Mouse (Mus musculus) MEL (cell line): ENCODE data around the gene Tmem170. TPM values are rescaled to one million over a fixed set of nuclear protein-coding genes. Genes with fewer than 3 reads are reported as not detected.

ENCODE experiments used
- DNase-seq: peaks from one replicate; pipeline ENCODE4 v3.0.0; 2011; ENCODE audit warnings: low read depth, low spot score
- H3K27ac ChIP-seq: 2 replicates; pipeline ENCODE4 v1.5.1; 2012; ENCODE audit warnings: low read depth, mild to moderate bottlenecking, control low read depth, low read length, moderate library complexity; ENCODE audit not compliant: control insufficient read depth
- H3K27me3 ChIP-seq, 2 experiments: fragments of 150-350 bp in 1 of 2; sonication (generic) in 1 of 2; 2 replicates each; pipeline ENCODE4 v1.6.1; 2012; ENCODE audit warnings: low read length in 2 of 2, mild to moderate bottlenecking in 2 of 2, improper control_type of control experiment in 1 of 2, moderate library complexity in 1 of 2; ENCODE audit not compliant: insufficient read depth in 2 of 2, control insufficient read depth in 1 of 2
- H3K36me3 ChIP-seq, 2 experiments: 2 replicates each; pipeline ENCODE4 v1.6.1; 2012 to 2014; ENCODE audit warnings: low read length in 2 of 2, improper control_type of control experiment in 1 of 2, inconsistent platforms in 1 of 2, mild to moderate bottlenecking in 1 of 2; ENCODE audit not compliant: insufficient read depth in 2 of 2, control insufficient read depth in 1 of 2
- H3K4me1 ChIP-seq, 2 experiments: fragments of 150-350 bp in 1 of 2; sonication (generic) in 1 of 2; 2 replicates each; pipeline ENCODE4 v1.6.1; 2012; ENCODE audit warnings: low read length in 2 of 2, improper control_type of control experiment in 1 of 2, mild to moderate bottlenecking in 1 of 2; ENCODE audit not compliant: insufficient read depth in 2 of 2, control insufficient read depth in 1 of 2
- H3K4me3 ChIP-seq, 2 experiments: fragments of 150-350 bp in 1 of 2; sonication (generic) in 1 of 2; 2 replicates each; pipeline ENCODE4 v1.5.1; 2012; ENCODE audit warnings: low read depth in 2 of 2, low read length in 2 of 2, mild to moderate bottlenecking in 2 of 2, moderate library complexity in 2 of 2, control low read depth in 1 of 2, improper control_type of control experiment in 1 of 2; ENCODE audit not compliant: control insufficient read depth in 1 of 2, insufficient read depth in 1 of 2
- H3K79me2 ChIP-seq: 2 replicates; pipeline ENCODE4 v1.6.1; 2012; ENCODE audit warnings: mild to moderate bottlenecking, low read length, moderate library complexity; ENCODE audit not compliant: control insufficient read depth, poor library complexity, insufficient read depth
- H3K9ac ChIP-seq: 2 replicates; pipeline ENCODE4 v1.6.1; 2012; ENCODE audit warnings: low read depth, mild to moderate bottlenecking, control low read depth, low read length, moderate library complexity; ENCODE audit not compliant: control insufficient read depth, poor library complexity, severe bottlenecking
- H3K9me3 ChIP-seq: fragments of 150-350 bp; sonication (generic); replicated peaks from 2 replicates; pipeline ENCODE4 v1.6.1; 2012; ENCODE audit warnings: mild to moderate bottlenecking, low read length, improper control_type of control experiment, moderate library complexity; ENCODE audit not compliant: insufficient read depth
- CTCF ChIP-seq, 3 experiments: IDR thresholded peaks in 2 of 3; conservative IDR thresholded peaks in 1 of 3; 2 replicates each; pipeline ENCODE4 v1.5.1; 2011 to 2012; ENCODE audit warnings: low read length in 3 of 3, low read depth in 2 of 3, mild to moderate bottlenecking in 2 of 3, improper control_type of control experiment in 1 of 3, inconsistent platforms in 1 of 3, mixed read lengths in 1 of 3, moderate library complexity in 1 of 3; ENCODE audit not compliant: control insufficient read depth in 1 of 3, insufficient read depth in 1 of 3, poor library complexity in 1 of 3, severe bottlenecking in 1 of 3
- E2F4 ChIP-seq: IDR thresholded peaks from 2 replicates; pipeline ENCODE4 v1.6.1; 2011; ENCODE audit warnings: low read depth, low read length, improper control_type of control experiment, borderline replicate concordance
- GATA1 ChIP-seq: IDR thresholded peaks from 2 replicates; pipeline ENCODE4 v1.6.1; 2011; ENCODE audit warnings: low read depth, low read length, improper control_type of control experiment
- JUND ChIP-seq: IDR thresholded peaks from 2 replicates; pipeline ENCODE4 v1.6.1; 2011; ENCODE audit warnings: low read depth, mild to moderate bottlenecking, improper control_type of control experiment, low read length
- MEF2A ChIP-seq: IDR thresholded peaks from 2 replicates; pipeline ENCODE4 v1.6.1; 2014; ENCODE audit warnings: low read depth, mild to moderate bottlenecking, inconsistent platforms, low read length, improper control_type of control experiment; ENCODE audit not compliant: poor library complexity, insufficient replicate concordance, severe bottlenecking; ENCODE audit errors: extremely low read depth
- MXI1 ChIP-seq: IDR thresholded peaks from 2 replicates; pipeline ENCODE4 v1.6.1; 2011; ENCODE audit warnings: mild to moderate bottlenecking, low read depth, low read length, improper control_type of control experiment
- MYC ChIP-seq: IDR thresholded peaks from 2 replicates; pipeline ENCODE4 v1.6.1; 2011; ENCODE audit warnings: low read depth, mild to moderate bottlenecking, low read length, improper control_type of control experiment, moderate library complexity
- POLR2AphosphoS5 ChIP-seq: IDR thresholded peaks from 2 replicates; pipeline ENCODE4 v1.6.1; 2012; ENCODE audit warnings: low read depth, borderline replicate concordance, mild to moderate bottlenecking, inconsistent platforms, low read length, moderate library complexity, mixed read lengths
- RAD21 ChIP-seq: IDR thresholded peaks from 2 replicates; pipeline ENCODE4 v1.6.1; 2011; ENCODE audit warnings: mild to moderate bottlenecking, low read depth, low read length, improper control_type of control experiment
- RCOR1 ChIP-seq: IDR thresholded peaks from 2 replicates; pipeline ENCODE4 v1.6.1; 2012; ENCODE audit warnings: low read depth, mild to moderate bottlenecking, inconsistent platforms, low read length, improper control_type of control experiment
- SMC3 ChIP-seq: IDR thresholded peaks from 2 replicates; pipeline ENCODE4 v1.6.1; 2011; ENCODE audit warnings: low read depth, low read length, improper control_type of control experiment
- TAL1 ChIP-seq: IDR thresholded peaks from 2 replicates; pipeline ENCODE4 v1.6.1; 2012; ENCODE audit warnings: mild to moderate bottlenecking, inconsistent platforms, low read length, moderate library complexity, mixed read lengths
- USF2 ChIP-seq, 2 experiments: IDR thresholded peaks; 2 replicates each; pipeline ENCODE4 v1.6.1; 2011 to 2012; ENCODE audit warnings: improper control_type of control experiment in 2 of 2, low read length in 2 of 2, borderline replicate concordance in 1 of 2, inconsistent platforms in 1 of 2, low read depth in 1 of 2, mild to moderate bottlenecking in 1 of 2; ENCODE audit not compliant: insufficient read depth in 1 of 2
- ZC3H11A ChIP-seq: IDR thresholded peaks from 2 replicates; pipeline ENCODE4 v1.6.1; 2012; ENCODE audit warnings: low read depth, mild to moderate bottlenecking, inconsistent platforms, low read length, improper control_type of control experiment
- polyA plus RNA-seq, 2 experiments: library from polyadenylated mRNA; stranded (reverse) in 1 of 2; unstranded in 1 of 2; fragments of >175 nt in 1 of 2; fragments of >200 nt in 1 of 2; gene quantifications; 2 replicates each; pipeline versions ENCODE4 v1.2.1 to v1.2.4; 2012; ENCODE audit warnings: low replicate concordance in 2 of 2, low read depth in 1 of 2; ENCODE audit not compliant: insufficient read length in 2 of 2, insufficient read depth in 1 of 2, missing spikeins in 1 of 2
- total RNA-seq: library from RNA; depleted of rRNA; stranded (reverse); fragments of 300-350 nt; gene quantifications from 2 replicates; pipeline ENCODE4 v1.2.3, GENCODE M21; 2012

Gene Tmem170
- total and polyA plus RNA-seq, 3 experiments = 2.9 to 4.6 TPM; not detected in 1

- peak; percentile 40 for DNase-seq
- Histone ChIP-seq H3K9ac (no peak overlapping the region), H3K27me3 (no peaks in the 10 kb centered on the region), H3K4me1 (no peaks in the 10 kb centered on the region), H3K79me2 (no peaks in the 10 kb centered on the region), H3K4me3 (no peak overlapping the region), H3K27ac (no peak overlapping the region), H3K9me3 (no peaks in the 10 kb centered on the region), H3K36me3 (peaks cover 0 to 16% of the 10 kb centered on the region in 2 experiments; a peak in 2 of 4 replicates)
- TF ChIP-seq ZC3H11A = 0 out of 2 replicates have a peak, but pooled peaks have one; percentile 15
- no peak for TF ChIP-seq GATA1
- TF ChIP-seq POLR2AphosphoS5 = no peak
- peak; percentile 49 for TF ChIP-seq SMC3
- no peak for TF ChIP-seq MYC
- TF ChIP-seq MEF2A = no peak
- TF ChIP-seq CTCF (IDR thresholded peaks at IDR 0.05 in 2 of 3, conservative IDR thresholded peaks at IDR 0.05 in 1 of 3; ENCODE audit: control insufficient read depth in 1 of 3, insufficient read depth in 1 of 3, low read depth in 2 of 3, low read length in 3 of 3, poor library complexity in 1 of 3, severe bottlenecking in 1 of 3) = peak; percentile 4 to 57 (median 31); a peak in 4 of 6 replicates
- TF ChIP-seq RCOR1 = no peak
- no peak for TF ChIP-seq E2F4
- peak; percentile 42 for TF ChIP-seq RAD21
Measured at GRCm38 (mm10) chr8:111835540-111835939, 41.0 kb downstream of the Tmem170 start.

DNA sequence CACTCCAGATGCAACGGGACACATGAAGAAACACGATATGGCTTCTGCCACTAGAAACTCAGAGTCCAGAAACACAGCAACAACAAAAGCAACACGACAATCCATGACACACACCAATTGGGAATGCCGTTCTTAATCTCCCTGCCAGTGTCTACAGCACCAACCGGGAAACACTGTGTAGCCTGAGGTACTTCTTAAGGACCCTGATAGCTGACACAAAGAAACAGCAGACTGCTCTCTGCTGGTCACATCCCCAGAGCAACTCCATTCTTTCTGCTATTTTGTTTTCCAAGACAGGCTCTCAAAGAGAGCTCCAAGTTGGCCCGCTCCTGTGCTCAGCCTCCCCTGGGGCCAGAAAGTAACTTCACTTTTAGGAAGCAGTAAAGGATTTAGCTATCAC lies 42.5 kb downstream of the Tmem170 start:
- no peaks in the 10 kb centered on the region for H3K27me3 ChIP-seq
- no peak overlapping the region for H3K4me3 ChIP-seq
- no peak for DNase-seq
- no peaks in the 10 kb centered on the region for H3K4me1 ChIP-seq
- H3K36me3 ChIP-seq = peaks cover 0 to 25% of the 10 kb centered on the region in 2 experiments; a peak in 2 of 4 replicates
- no peaks in the 10 kb centered on the region for H3K79me2 ChIP-seq
- no peak overlapping the region for H3K27ac ChIP-seq
- H3K9ac ChIP-seq = no peak overlapping the region
- TF ChIP-seq TAL1 = no peak
- no peak for TF ChIP-seq JUND
- TF ChIP-seq CTCF (IDR thresholded peaks at IDR 0.05 in 2 of 3, conservative IDR thresholded peaks at IDR 0.05 in 1 of 3; ENCODE audit: control insufficient read depth in 1 of 3, insufficient read depth in 1 of 3, low read depth in 2 of 3, low read length in 3 of 3, poor library complexity in 1 of 3, severe bottlenecking in 1 of 3) = no peak
- no peak for TF ChIP-seq MYC
- TF ChIP-seq MXI1 = no peak
- no peak for TF ChIP-seq USF2 (IDR thresholded peaks at IDR 0.05; ENCODE audit: borderline replicate concordance in 1 of 2, insufficient read depth in 1 of 2, low read depth in 1 of 2, low read length in 2 of 2)
- no peak for TF ChIP-seq ZC3H11A
- H3K9me3 ChIP-seq = no peaks in the 10 kb centered on the region

DNA sequence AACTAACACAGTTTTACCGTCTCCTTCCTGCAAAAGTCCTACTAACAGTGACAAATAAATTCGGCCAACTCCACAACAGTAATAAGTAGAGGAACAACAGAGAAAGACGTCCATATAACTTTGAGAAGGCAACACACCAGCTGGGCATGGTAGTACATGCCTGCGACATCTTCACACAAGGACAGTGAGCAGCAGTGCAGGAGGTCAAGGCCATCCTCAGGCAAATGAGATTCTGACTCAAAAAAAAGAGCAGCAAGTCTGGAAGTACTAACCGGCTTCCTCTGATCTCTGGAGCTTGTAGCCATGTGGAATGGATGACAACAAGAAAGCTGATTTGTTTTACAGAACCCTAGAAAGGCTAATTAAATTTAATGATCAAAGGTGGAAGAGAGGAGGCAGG lies 43.6 kb downstream of the Tmem170 start:
- H3K79me2 ChIP-seq = no peaks in the 10 kb centered on the region
- no peaks in the 10 kb centered on the region for H3K4me1 ChIP-seq
- H3K27ac ChIP-seq = no peak overlapping the region
- H3K36me3 ChIP-seq = peaks cover 0 to 30% of the 10 kb centered on the region in 2 experiments; a peak in 2 of 4 replicates
- no peaks in the 10 kb centered on the region for H3K9me3 ChIP-seq
- no peaks in the 10 kb centered on the region for H3K27me3 ChIP-seq
- no peak for TF ChIP-seq SMC3
- TF ChIP-seq, all 39 proteins: peak for 0
- H3K4me3 ChIP-seq = no peak overlapping the region
- no peak for DNase-seq
- no peak overlapping the region for H3K9ac ChIP-seq
